Mouse (Mus musculus): Measurements from ENCODE around the gene Cdk18. TPM values are rescaled to one million over a fixed set of nuclear protein-coding genes. Genes with fewer than 3 reads are reported as not detected.

Gene Cdk18
- polyA plus RNA-seq, 1 experiment from 2014 or later: 3.7 TPM

Other genes starting within 250 kb of the Cdk18 start
- gene Nucks1, start 229.2 kb downstream of the Cdk18 start, polyA plus RNA-seq (2015; fragmentation: Nextera tagmentation; extraction: Ambion mirVana): 60.5 and 67.0 TPM in 2 replicates
- 12.6 and 13.3 TPM in 2 replicates for gene Slc45a3, start 176.7 kb downstream of the Cdk18 start, polyA plus RNA-seq (2015; fragmentation: Nextera tagmentation; extraction: Ambion mirVana)
- gene Elk4, start 132.1 kb downstream of the Cdk18 start, polyA plus RNA-seq (2015; fragmentation: Nextera tagmentation; extraction: Ambion mirVana): 23.0 and 29.2 TPM in 2 replicates
- gene Mfsd4a, start 71.6 kb downstream of the Cdk18 start, polyA plus RNA-seq (2015; fragmentation: Nextera tagmentation; extraction: Ambion mirVana): 15.2 and 16.8 TPM in 2 replicates
- gene Lemd1, start 51.7 kb upstream of the Cdk18 start, polyA plus RNA-seq (2015; fragmentation: Nextera tagmentation; extraction: Ambion mirVana): 0.79 and 0.91 TPM in 2 replicates
- 0.37 and 0.43 TPM in 2 replicates for gene AC124108.1, start 51.8 kb upstream of the Cdk18 start, polyA plus RNA-seq (2015; fragmentation: Nextera tagmentation; extraction: Ambion mirVana)
- not detected in 2 replicates for gene Gm10188, start 90.1 kb upstream of the Cdk18 start, polyA plus RNA-seq (2015; fragmentation: Nextera tagmentation; extraction: Ambion mirVana)
- gene Klhdc8a, start 158.9 kb upstream of the Cdk18 start, polyA plus RNA-seq (2015; fragmentation: Nextera tagmentation; extraction: Ambion mirVana): 0.29 and 0.87 TPM in 2 replicates
- 8.5 and 9.1 TPM in 2 replicates for gene Nuak2, start 176.4 kb upstream of the Cdk18 start, polyA plus RNA-seq (2015; fragmentation: Nextera tagmentation; extraction: Ambion mirVana)